Mouse (Mus musculus): ENCODE measurements around the gene A730046J19Rik.

A730046J19Rik gene

DNA sequence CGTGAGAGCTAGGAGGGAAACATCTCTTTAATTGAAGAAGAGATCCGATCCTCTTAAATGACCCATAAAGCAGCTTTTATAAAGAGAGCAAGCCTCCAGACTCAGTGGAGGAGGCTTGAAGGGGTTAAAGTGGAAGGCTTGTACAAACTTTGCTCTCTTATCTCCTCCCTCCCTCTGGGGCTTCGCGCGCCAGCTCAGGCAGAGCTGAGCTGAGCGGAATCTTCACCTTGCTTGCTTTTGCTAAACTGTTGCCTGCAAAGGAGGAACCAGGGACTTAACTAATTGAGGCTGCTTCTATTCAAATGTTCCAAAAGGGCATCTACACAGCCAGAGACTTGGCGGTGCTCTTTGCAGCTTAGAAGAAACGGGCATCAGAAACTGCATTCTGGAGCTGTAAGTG is at the start of gene A730046J19Rik:
TSS of gene A730046J19Rik (plus strand) at position 173 of the 400 bp plus-strand sequence.
- no peak for DNase-seq (ENCODE audit: low read depth, low spot score)

- DNase-seq (ENCODE audit: low read depth, low spot score) = peak; percentile 31
Measured at GRCm38 (mm10) chrX:144104619-144105416, 48.7 kb upstream of the A730046J19Rik start.

GRCm38 (mm10) chrX:144136281-144136680 is 17.2 kb upstream of the A730046J19Rik start:
- DNase-seq (ENCODE audit: low read depth, low spot score) = no peak

GRCm38 (mm10) chrX:144149987-144150386 is 3.5 kb upstream of the A730046J19Rik start:
- DNase-seq (ENCODE audit: low read depth, low spot score) = no peak

- no peak for DNase-seq (ENCODE audit: low read depth, low spot score)
Measured at GRCm38 (mm10) chrX:144154111-144154510, 616 bp downstream of the A730046J19Rik start.

DNA sequence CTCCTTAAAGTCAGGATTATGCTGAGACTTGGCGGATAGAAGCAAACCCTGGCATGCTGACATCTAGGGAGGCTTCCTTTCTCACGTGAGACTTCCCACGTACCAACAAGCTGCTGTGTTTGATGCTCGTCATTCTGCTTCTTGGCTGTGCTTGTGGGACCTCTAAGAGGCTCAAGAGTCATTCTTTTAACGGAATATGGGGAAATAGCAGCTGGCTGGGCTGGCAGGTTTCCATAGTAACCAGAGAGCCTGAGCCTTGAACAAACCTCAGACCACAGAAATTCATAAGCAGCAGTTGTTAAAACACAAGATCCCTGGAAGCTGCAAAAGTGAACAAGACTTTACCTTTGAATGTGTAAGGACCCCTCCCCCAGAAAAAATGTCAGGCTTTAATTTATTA is 9.4 kb downstream of the A730046J19Rik start:
- DNase-seq (ENCODE audit: low read depth, low spot score) = peak; percentile 12

All from brain, adult 2 months (tissue).